Comparison of ENCODE assay signal across 15 mouse cellular contexts in the genomic region with DNA sequence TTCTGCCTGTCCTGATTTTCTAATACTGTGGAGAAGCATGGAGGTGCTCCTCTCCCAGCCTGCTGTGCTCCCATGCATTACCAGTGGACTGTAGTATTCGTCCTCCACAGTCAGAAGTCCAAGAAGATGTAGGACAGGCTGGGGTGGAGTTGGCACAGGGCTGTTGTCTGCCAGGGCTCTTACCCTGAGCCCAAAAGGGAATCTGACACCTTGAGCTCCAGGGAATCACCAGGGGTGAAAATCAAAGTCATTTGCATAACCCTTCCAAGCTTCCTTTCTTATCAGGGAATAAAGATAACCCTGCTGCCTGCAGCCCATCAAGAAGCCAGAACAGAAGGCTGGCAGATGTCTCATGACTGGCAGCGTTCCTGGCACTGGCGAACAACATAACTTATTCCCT.
"Had no signal": no experiment of that assay in that cellular context is flagged by ENCODE, and none has a peak within 500 bp of the region (broad histone marks: within the 10 kb centered on the region; RNA-seq: fewer than 3 reads in every experiment).

No protein-coding gene starts in this region.

- H3K27ac ChIP-seq: limb, embryonic 13.5 days; liver, embryonic 14.5 days; midbrain, embryonic 12.5 days; neural tube, embryonic 13.5 days had no signal

- DNase-seq: kidney, postnatal 14 days; layer of hippocampus, adult 9-11 months; layer of hippocampus, postnatal 36 days; left cerebral cortex, postnatal 4 days; lung, adult 18-20 months; retina, postnatal 1 day; right cerebral cortex, postnatal 4 days; spleen, adult 18-20 months; thymus, adult 18-20 months; thymus, postnatal 36 days had no signal

- H3K9me3 ChIP-seq: midbrain, embryonic 12.5 days; neural tube, embryonic 13.5 days had no signal

- ATAC-seq: midbrain, embryonic 16.5 days had no signal

- H3K36me3 ChIP-seq: limb, embryonic 13.5 days; midbrain, embryonic 12.5 days; neural tube, embryonic 13.5 days had no signal

- H3K27me3 ChIP-seq: neural tube, embryonic 13.5 days had no signal

- H3K4me3 ChIP-seq: limb, embryonic 13.5 days; midbrain, embryonic 12.5 days; neural tube, embryonic 13.5 days had no signal
